ENCODE assay signal across 7 mouse cellular contexts in the genomic region with DNA sequence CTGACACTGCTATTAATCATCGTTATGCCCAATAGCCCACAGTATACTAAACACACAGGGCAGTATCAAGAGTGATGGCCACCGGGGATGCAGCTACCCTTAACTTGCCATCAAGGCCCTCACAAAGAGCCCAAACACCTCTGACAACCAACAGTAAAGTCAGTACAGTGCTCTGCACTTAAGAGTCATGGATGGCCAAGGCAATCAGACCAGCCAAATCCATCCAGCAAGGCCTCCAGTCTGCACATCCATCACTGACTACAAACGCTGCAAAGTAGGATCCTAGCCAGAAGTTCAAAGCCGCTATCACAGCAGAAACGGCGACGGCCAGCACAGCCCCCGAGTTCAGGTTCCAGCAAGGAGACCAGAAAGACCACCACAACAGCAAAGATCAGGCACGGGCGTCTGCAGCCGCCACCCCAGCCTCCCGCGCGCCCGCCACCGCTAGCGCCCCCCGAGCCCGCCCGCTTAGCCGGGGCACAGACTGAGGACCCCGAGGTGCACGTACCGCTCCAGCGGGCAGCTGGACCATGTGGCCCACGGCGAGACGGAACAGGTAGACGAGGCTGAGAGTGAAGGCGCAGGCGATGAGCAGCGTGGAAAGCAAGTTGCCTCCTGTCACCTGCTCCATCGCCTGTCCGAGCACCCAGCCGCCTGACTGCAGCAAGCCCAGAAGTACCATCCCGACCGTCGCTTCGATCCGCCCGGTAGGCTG. TPM values are rescaled to one million over a fixed set of nuclear protein-coding genes. Genes with fewer than 3 reads are reported as not detected.
DNase-seq lines count a peak whose midpoint lies in the region; ATAC-seq and TF ChIP-seq lines count a peak whose summit lies in the region.

No protein-coding gene starts in this region.

- peaks cover 31% of the 10 kb centered on the region for H3K36me3 ChIP-seq in liver, adult 2 months (ENCODE audit: control insufficient read depth, insufficient read depth, low read length)
- peaks cover 14% of the 10 kb centered on the region for H3K36me3 ChIP-seq in embryonic facial prominence, embryonic 11.5 days (replicated peaks; ENCODE audit: control insufficient read depth, insufficient read depth, low read depth, low read length)
- peaks cover 16% of the 10 kb centered on the region; the same call in 1 of the 2 replicates for H3K36me3 ChIP-seq in intestine, embryonic 16.5 days (ENCODE audit: control insufficient read depth, insufficient read depth, low read length)
- H3K36me3 ChIP-seq in midbrain, embryonic 14.5 days (ENCODE audit: control insufficient read depth, insufficient read depth, low read length): peaks cover 37% of the 10 kb centered on the region

- no peaks in the 10 kb centered on the region for H3K9me3 ChIP-seq in embryonic facial prominence, embryonic 11.5 days (replicated peaks; ENCODE audit: control insufficient read depth, low read length)
- H3K9me3 ChIP-seq in intestine, embryonic 16.5 days (ENCODE audit: control insufficient read depth, low read length): no peaks in the 10 kb centered on the region
- no peaks in the 10 kb centered on the region for H3K9me3 ChIP-seq in midbrain, embryonic 14.5 days (ENCODE audit: control insufficient read depth, low read length)

- H3K79me2 ChIP-seq in liver, adult 2 months (ENCODE audit: control insufficient read depth, insufficient read depth, low read length): peaks cover 4% of the 10 kb centered on the region; the same call in 1 of the 2 replicates

- peaks cover 8% of the 10 kb centered on the region; the same call in 1 of the 2 replicates for H3K4me1 ChIP-seq in liver, adult 2 months (ENCODE audit: control insufficient read depth, insufficient read depth, low read length)
- no peaks in the 10 kb centered on the region; the same call in 1 of the 2 replicates for H3K4me1 ChIP-seq in embryonic facial prominence, embryonic 11.5 days (ENCODE audit: control insufficient read depth, insufficient read depth, low read length)
- H3K4me1 ChIP-seq in intestine, embryonic 16.5 days (ENCODE audit: control insufficient read depth, insufficient read depth, low read length): no peaks in the 10 kb centered on the region
- H3K4me1 ChIP-seq in midbrain, embryonic 14.5 days (ENCODE audit: control insufficient read depth, insufficient read depth, low read length): peaks cover 19% of the 10 kb centered on the region

- peak overlapping the region; percentile 78 for H3K27ac ChIP-seq in liver, adult 2 months (replicated peaks; ENCODE audit: insufficient read depth, low read depth, low read length)
- H3K27ac ChIP-seq in embryonic facial prominence, embryonic 11.5 days (replicated peaks; ENCODE audit: low read depth, low read length): peak overlapping the region; percentile 98
- H3K27ac ChIP-seq in intestine, embryonic 16.5 days (ENCODE audit: low read length): peak overlapping the region; percentile 97
- peak overlapping the region; percentile 99 for H3K27ac ChIP-seq in midbrain, embryonic 14.5 days (replicated peaks; ENCODE audit: low read depth, low read length)

- TF ChIP-seq POLR2A in liver, adult 2 months (IDR thresholded peaks at IDR 0.05; ENCODE audit: extremely low read depth, insufficient read depth, low read length): no peak

- POLR2A ChIA-PET in Patski (lab: Charles Lee): no interaction called here

- peak overlapping the region; percentile 86 for H3K9ac ChIP-seq in liver, adult 2 months (ENCODE audit: low read depth, low read length)
- peak overlapping the region; percentile 86 for H3K9ac ChIP-seq in embryonic facial prominence, embryonic 11.5 days (replicated peaks; ENCODE audit: low read length)
- peak overlapping the region; percentile 93 for H3K9ac ChIP-seq in intestine, embryonic 16.5 days (ENCODE audit: low read depth, low read length)
- peak overlapping the region; percentile 87 for H3K9ac ChIP-seq in midbrain, embryonic 14.5 days (replicated peaks; ENCODE audit: low read length)

- CTCF ChIA-PET in Patski (lab: Charles Lee): no interaction called here

- no peaks in the 10 kb centered on the region for H3K27me3 ChIP-seq in liver, adult 2 months (ENCODE audit: control insufficient read depth, insufficient read depth, low read length)
- no peaks in the 10 kb centered on the region for H3K27me3 ChIP-seq in Patski
- no peaks in the 10 kb centered on the region for H3K27me3 ChIP-seq in embryonic facial prominence, embryonic 11.5 days (ENCODE audit: control insufficient read depth, insufficient read depth, low read length)
- H3K27me3 ChIP-seq in intestine, embryonic 16.5 days (replicated peaks; ENCODE audit: control insufficient read depth, insufficient read depth, low read length): no peaks in the 10 kb centered on the region
- H3K27me3 ChIP-seq in midbrain, embryonic 14.5 days (ENCODE audit: control insufficient read depth, insufficient read depth, low read length): no peaks in the 10 kb centered on the region

- peak overlapping the region; percentile 38 for H3K4me2 ChIP-seq in embryonic facial prominence, embryonic 11.5 days (ENCODE audit: low read depth, low read length)
- peak overlapping the region; percentile 56 for H3K4me2 ChIP-seq in intestine, embryonic 16.5 days (ENCODE audit: low read depth, low read length)
- peak overlapping the region; percentile 74 for H3K4me2 ChIP-seq in midbrain, embryonic 14.5 days (ENCODE audit: low read length)

- ATAC-seq in Patski: peak; percentile 32
- peak; percentile 72 for ATAC-seq in embryonic facial prominence, embryonic 11.5 days (replicated peaks; ENCODE audit: insufficient number of reproducible peaks, low FRiP score, low TSS enrichment, low read depth)
- ATAC-seq in intestine, embryonic 16.5 days: peak; percentile 4
- ATAC-seq in midbrain, embryonic 14.5 days (ENCODE audit: low FRiP score, low TSS enrichment): peak; percentile 65

- H3K4me3 ChIP-seq in liver, adult 2 months (ENCODE audit: insufficient read depth, low read depth, low read length): peak overlapping the region; percentile 87
- peak overlapping the region; percentile 96 for H3K4me3 ChIP-seq in embryonic facial prominence, embryonic 11.5 days (ENCODE audit: low read depth, low read length)
- H3K4me3 ChIP-seq in intestine, embryonic 16.5 days (ENCODE audit: low read length): peak overlapping the region; percentile 98
- peak overlapping the region; percentile 97 for H3K4me3 ChIP-seq in midbrain, embryonic 14.5 days (replicated peaks; ENCODE audit: low read depth, low read length)

- no peak for TF ChIP-seq CTCF in liver, adult 2 months (IDR thresholded peaks at IDR 0.05; ENCODE audit: low read depth, low read length)
- TF ChIP-seq CTCF in Patski (IDR thresholded peaks at IDR 0.05): no peak

- in situ Hi-C loops in Patski (cut with MboI; ENCODE audit: low pct_unique_long_range_greater_than_20kb): loop anchor here (5.0 kb wide), 1 partner anchor 814 kb away; no protein-coding TSS in a partner anchor

- peak; percentile 33 for DNase-seq in liver, adult 2 months (ENCODE audit: extremely low read depth, low read depth, low spot score)
- DNase-seq in liver: no peak
- DNase-seq in Patski (ENCODE audit: low read depth, low spot score): no peak
- peak; percentile 13 for DNase-seq in embryonic facial prominence, embryonic 11.5 days (ENCODE audit: low spot score)
- no peak for DNase-seq in midbrain, embryonic 14.5 days
- DNase-seq in T-cell, adult 2 months (ENCODE audit: low spot score): no peak

- 2% methylated on average over 41 of the region's 41 CpGs for WGBS in liver, adult 2 months
- 1% methylated on average over 41 of the region's 41 CpGs for WGBS in embryonic facial prominence, embryonic 11.5 days
- under 1% methylated on average over 41 of the region's 41 CpGs for WGBS in intestine, embryonic 16.5 days
- whole genome bisulfite sequencing in midbrain, embryonic 14.5 days: 1% methylated on average over 41 of the region's 41 CpGs

RNA-seq across cellular contexts. Expression of gene Cyp51, which starts 0.8 kb away (rescaled TPM):
- 207 and 253 TPM in 2 replicates for total RNA-seq in liver, adult 2 months (2014; rRNA removed)
- 134 and 144 TPM in 2 replicates for polyA plus RNA-seq in liver, adult 2 months (2012; rRNA removed)
- 42.9 TPM for polyA plus RNA-seq in Patski (2021)
- polyA plus RNA-seq in embryonic facial prominence, embryonic 11.5 days (2014; fragmentation: Nextera tagmentation; extraction: Ambion mirVana): 130 and 142 TPM in 2 replicates
- polyA plus RNA-seq in intestine, embryonic 16.5 days (2015; fragmentation: Nextera tagmentation; extraction: Ambion mirVana): 114 and 117 TPM in 2 replicates
- polyA plus RNA-seq in midbrain, embryonic 14.5 days (2014; fragmentation: Nextera tagmentation; extraction: Ambion mirVana): 150 and 170 TPM in 2 replicates

Comparison
In these comparisons a context has a peak if more than half of its experiments do, and no peak if none do; other contexts are left out.
1. DNase-seq: peak in liver, adult 2 months (single experiment) and embryonic facial prominence, embryonic 11.5 days (single experiment); none in liver (single experiment), Patski (single experiment), midbrain, embryonic 14.5 days (single experiment) and T-cell, adult 2 months (single experiment).
2. ATAC-seq: peak in every context shown above with its lines; median percentile 72 in embryonic facial prominence, embryonic 11.5 days; 65 in midbrain, embryonic 14.5 days; 32 in Patski; 4 in intestine, embryonic 16.5 days.
3. Peak in every context shown above with its lines, with median percentiles within 50 percentile points of each other: H3K27ac ChIP-seq, H3K4me3 ChIP-seq, H3K9ac ChIP-seq and H3K4me2 ChIP-seq.